Mouse (Mus musculus) olfactory bulb, adult 2 months (tissue): Measurements from ENCODE around the gene Spata2l.

Experiments
- CTCF ChIP-seq: fragments of 200-500 bp; IDR thresholded peaks from 2 replicates; pipeline ENCODE4 v1.5.1; 2012; ENCODE audit warnings: low read depth, mild to moderate bottlenecking, low read length, moderate library complexity; ENCODE audit not compliant: insufficient read depth
- POLR2A ChIP-seq: fragments of 200-500 bp; IDR thresholded peaks from 2 replicates; pipeline ENCODE4 v1.6.1; 2012; ENCODE audit warnings: mild to moderate bottlenecking, low read depth, low read length, moderate library complexity; ENCODE audit not compliant: insufficient read depth

DNA sequence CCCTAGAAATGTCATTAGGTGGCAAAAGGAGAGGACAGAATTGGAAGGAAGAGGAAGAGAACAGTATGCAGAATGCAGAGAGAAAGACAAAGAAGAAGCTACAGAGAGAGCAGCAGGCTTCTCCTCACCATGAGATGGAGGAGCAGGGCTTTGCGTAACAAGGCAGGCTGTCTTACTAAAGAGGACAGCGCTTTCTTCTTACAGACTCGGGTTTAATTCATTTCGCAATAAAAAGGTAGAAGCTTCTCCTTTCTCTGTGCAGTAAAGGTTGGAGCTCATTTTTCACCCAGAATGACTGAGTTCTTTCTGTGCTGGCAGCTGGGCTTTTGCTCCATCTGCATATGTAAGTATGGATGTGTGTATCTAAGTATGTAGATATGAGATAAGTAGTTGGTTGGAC is 43.8 kb upstream of the Spata2l start:
- TF ChIP-seq CTCF = no peak
- TF ChIP-seq POLR2A = no peak
